Mouse (Mus musculus) lung, postnatal 0 days (tissue): ENCODE results near the gene Usp26. TPM values are rescaled to one million over a fixed set of nuclear protein-coding genes. Genes with fewer than 3 reads are reported as not detected.

Experiments
- ATAC-seq: fragments of 200-750 bp; cut with Nextera tagmentation; 2 replicates; pipeline ENCODE4 v1.8.0; 2017; ENCODE audit warnings: moderate library complexity
- DNase-seq: peaks from one replicate; pipeline ENCODE4 v3.0.0-alpha.2; 2016; ENCODE audit warnings: low spot score
- H3K27ac ChIP-seq: fragments of 300-500 bp; sonication (generic); 2 replicates; pipeline ENCODE4 v1.5.1; 2014; ENCODE audit warnings: antibody characterized with exemption, mild to moderate bottlenecking, low read length, mixed read lengths
- H3K27me3 ChIP-seq: fragments of 300-500 bp; sonication (generic); replicated peaks from 2 replicates; pipeline ENCODE4 v1.6.1; 2014; ENCODE audit warnings: low read length, mixed read lengths; ENCODE audit not compliant: insufficient read depth
- H3K36me3 ChIP-seq: fragments of 300-500 bp; sonication (generic); 2 replicates; pipeline ENCODE4 v1.6.1; 2014; ENCODE audit warnings: low read length, mixed read lengths; ENCODE audit not compliant: insufficient read depth
- H3K4me1 ChIP-seq: fragments of 300-500 bp; sonication (generic); 2 replicates; pipeline ENCODE4 v1.6.1; 2014; ENCODE audit warnings: antibody characterized with exemption, low read depth, low read length, mixed read lengths; ENCODE audit not compliant: insufficient read depth
- H3K4me2 ChIP-seq: fragments of 300-500 bp; sonication (generic); replicated peaks from 2 replicates; pipeline ENCODE4 v1.6.1; 2014; ENCODE audit warnings: low read depth, mild to moderate bottlenecking, low read length, moderate library complexity, mixed read lengths
- H3K4me3 ChIP-seq: fragments of 300-500 bp; sonication (generic); 2 replicates; pipeline ENCODE4 v1.5.1; 2014; ENCODE audit warnings: low read depth, low read length
- H3K9ac ChIP-seq: fragments of 300-500 bp; sonication (generic); replicated peaks from 2 replicates; pipeline ENCODE4 v1.6.1; 2014; ENCODE audit warnings: low read depth, mild to moderate bottlenecking
- H3K9me3 ChIP-seq: fragments of 300-500 bp; sonication (generic); 2 replicates; pipeline ENCODE4 v1.6.1; 2016; ENCODE audit warnings: low read length, mixed read lengths
- CTCF ChIP-seq: IDR thresholded peaks from 2 replicates; pipeline ENCODE4 v1.5.1; 2016; ENCODE audit warnings: antibody characterized with exemption, mild to moderate bottlenecking
- EP300 ChIP-seq: IDR thresholded peaks from 2 replicates; pipeline ENCODE4 v1.6.1; 2016; ENCODE audit warnings: antibody characterized with exemption, mild to moderate bottlenecking, control low read depth
- WGBS: fragments of 180-500 bp; shearing (Covaris S2); extraction: QIAGEN DNeasy Blood & Tissue Kit; methylation state at CpG from one replicate; pipeline ENCODE4 v1.1.7; 2014; 5-methylcytosine and 5-hydroxymethylcytosine counted together
- polyA plus RNA-seq: library from polyadenylated mRNA; unstranded; fragments of >200 nt; fragmentation: Nextera tagmentation; extraction: Ambion mirVana; gene quantifications from 2 replicates; pipeline ENCODE4 v1.2.1, GENCODE M21; 2015

Gene Usp26
- not detected in 2 replicates for polyA plus RNA-seq

GRCm38 (mm10) chrX:51801133-51801532 is at the start of gene Usp26:
Usp26 (minus strand) TSS chrX:51801233.
- Histone ChIP-seq H3K4me1 (no peaks in the 10 kb centered on the region), H3K27ac (no peak within 1 kb of the TSS), H3K9me3 (no peaks in the 10 kb centered on the region), H3K4me3 (no peak within 1 kb of the TSS), H3K36me3 (no peaks in the 10 kb centered on the region), H3K4me2 (no peak within 1 kb of the TSS), H3K9ac (no peak within 1 kb of the TSS), H3K27me3 (no peaks in the 10 kb centered on the region)
- DNase-seq (no peak), ATAC-seq (no peak)
- TF ChIP-seq EP300 = no peak
- no peak for TF ChIP-seq CTCF
- WGBS = 87% methylated on average over 6 of the region's 6 CpGs

DNA sequence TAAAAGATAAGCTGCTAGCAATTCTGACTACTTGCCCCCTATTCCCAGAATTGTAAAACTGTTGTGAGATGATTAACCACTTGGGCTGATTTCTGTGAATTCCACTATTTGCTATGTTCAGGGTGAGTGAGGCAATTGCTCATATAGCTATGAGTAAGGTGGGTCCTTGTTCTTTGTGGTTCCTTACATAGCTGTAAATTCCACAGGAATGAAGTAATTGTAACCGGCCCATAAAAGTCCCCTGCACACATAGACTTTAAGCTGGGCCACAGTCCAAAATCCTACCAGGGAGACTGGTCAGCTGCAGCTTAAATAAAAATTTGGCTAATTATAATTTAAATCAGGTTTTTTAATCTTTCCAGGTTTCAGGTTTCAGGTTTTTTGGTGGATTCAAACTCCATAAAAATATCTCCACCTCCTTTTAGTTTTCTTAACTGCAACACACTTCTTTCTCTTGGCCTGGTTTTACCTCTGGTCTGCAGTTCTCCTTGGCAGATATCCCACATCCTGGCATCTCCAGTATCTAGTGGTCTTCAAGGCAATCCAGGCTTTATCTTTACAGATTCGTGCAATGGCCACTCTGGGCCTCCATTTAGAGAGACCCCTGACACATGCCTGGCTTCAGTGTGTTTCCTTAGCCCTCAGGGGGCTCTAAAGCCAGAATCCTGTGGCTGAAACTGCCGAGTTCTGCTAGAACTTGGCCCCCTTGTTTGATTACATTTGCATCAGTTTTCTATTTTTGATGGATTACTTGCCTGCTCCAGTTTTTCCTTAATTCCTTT is 13.6 kb upstream of the Usp26 start:
- TF ChIP-seq EP300 (no peak), CTCF (no peak)
- H3K27me3 ChIP-seq = no peaks in the 10 kb centered on the region
- WGBS = 23% methylated on average over 3 of the region's 3 CpGs
- no peak overlapping the region for H3K27ac ChIP-seq
- H3K9me3 ChIP-seq = no peaks in the 10 kb centered on the region
- H3K4me2 ChIP-seq = no peak overlapping the region
- DNase-seq (peak; percentile 19), ATAC-seq (peak; percentile 40; the same call in 1 of the 2 replicates)
- H3K4me1 ChIP-seq = no peaks in the 10 kb centered on the region
- no peak overlapping the region for H3K9ac ChIP-seq
- H3K36me3 ChIP-seq = no peaks in the 10 kb centered on the region
- H3K4me3 ChIP-seq = no peak overlapping the region

- DNase-seq (peak; percentile 33), ATAC-seq (no peak)
- no peaks in the 10 kb centered on the region for H3K4me1 ChIP-seq
- no peaks in the 10 kb centered on the region for H3K9me3 ChIP-seq
- H3K27ac ChIP-seq = no peak overlapping the region
- no peak for TF ChIP-seq EP300
- TF ChIP-seq CTCF = peak; percentile 52
- H3K4me2 ChIP-seq = no peak overlapping the region
- H3K27me3 ChIP-seq = no peaks in the 10 kb centered on the region
- no peak overlapping the region for H3K4me3 ChIP-seq
- no peak overlapping the region for H3K9ac ChIP-seq
- H3K36me3 ChIP-seq = no peaks in the 10 kb centered on the region
- WGBS = 7% methylated on average over 1 of the region's 1 CpGs
These were observed 33.6 kb downstream of the Usp26 start for GRCm38 (mm10) chrX:51767457-51767856.

GRCm38 (mm10) chrX:51736450-51736849 is 64.6 kb downstream of the Usp26 start:
- Histone ChIP-seq H3K4me3 (no peak overlapping the region), H3K4me2 (no peak overlapping the region), H3K27ac (no peak overlapping the region), H3K4me1 (no peaks in the 10 kb centered on the region), H3K27me3 (no peaks in the 10 kb centered on the region), H3K36me3 (no peaks in the 10 kb centered on the region), H3K9me3 (no peaks in the 10 kb centered on the region), H3K9ac (no peak overlapping the region)
- DNase-seq (peak; percentile 62), ATAC-seq (no peak)
- 57% methylated on average over 2 of the region's 2 CpGs for WGBS
- peak; percentile 83 for TF ChIP-seq CTCF
- TF ChIP-seq EP300 = no peak

DNA sequence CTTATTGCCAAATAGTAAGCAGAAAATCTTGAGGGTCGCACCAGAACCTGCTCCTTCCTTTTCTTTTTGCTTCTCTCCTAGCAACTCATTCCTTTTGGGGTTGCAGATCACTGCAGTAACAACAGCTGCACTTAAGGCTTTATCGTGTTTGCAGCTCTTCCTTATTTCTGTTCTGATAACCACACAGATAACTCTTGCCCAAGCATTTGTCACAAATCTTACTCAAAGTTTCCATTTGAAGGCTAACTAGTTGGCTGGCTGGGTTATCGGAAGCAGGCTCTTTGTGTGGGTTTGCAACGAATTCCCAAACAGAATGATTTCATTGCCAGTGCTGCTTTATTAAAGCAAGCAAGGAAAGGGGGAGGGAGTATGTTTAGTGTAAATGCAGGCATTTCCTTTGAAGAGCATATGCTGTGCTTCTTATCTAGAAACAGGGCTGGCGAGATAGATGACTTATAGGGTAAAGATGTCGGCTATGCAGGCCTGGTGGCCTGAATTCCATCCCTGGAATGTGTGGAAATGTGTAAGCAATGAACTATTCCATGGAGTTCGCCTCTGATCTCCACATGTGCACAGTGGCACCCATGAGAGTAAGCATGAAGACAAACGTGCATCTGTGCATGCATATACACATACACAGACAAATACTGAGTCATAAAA is 86.8 kb downstream of the Usp26 start:
- Histone ChIP-seq H3K4me2 (no peak overlapping the region), H3K27ac (no peak overlapping the region), H3K4me1 (no peaks in the 10 kb centered on the region), H3K4me3 (no peak overlapping the region), H3K9ac (no peak overlapping the region), H3K36me3 (no peaks in the 10 kb centered on the region), H3K27me3 (no peaks in the 10 kb centered on the region), H3K9me3 (no peaks in the 10 kb centered on the region)
- WGBS = 40% methylated on average over 8 of the region's 8 CpGs
- DNase-seq (no peak), ATAC-seq (no peak)
- TF ChIP-seq CTCF (no peak), EP300 (no peak)

GRCm38 (mm10) chrX:51712996-51713395 is 88.0 kb downstream of the Usp26 start:
- no peaks in the 10 kb centered on the region for H3K4me1 ChIP-seq
- no peak for ATAC-seq
- H3K4me3 ChIP-seq = no peak overlapping the region
- H3K27ac ChIP-seq = no peak overlapping the region
- no peaks in the 10 kb centered on the region for H3K36me3 ChIP-seq
- TF ChIP-seq EP300 = no peak
- no peak for TF ChIP-seq CTCF
- WGBS = 73% methylated on average over 1 of the region's 1 CpGs
- H3K9me3 ChIP-seq = no peaks in the 10 kb centered on the region
- H3K9ac ChIP-seq = no peak overlapping the region
- H3K27me3 ChIP-seq = no peaks in the 10 kb centered on the region
- no peak for DNase-seq
- no peak overlapping the region for H3K4me2 ChIP-seq

Other genes starting within 250 kb of the Usp26 start
- 2.0 and 3.2 TPM in 2 replicates for gene Hs6st2, start 119.4 kb downstream of the Usp26 start, polyA plus RNA-seq
- gene 1700080O16Rik, start 171.5 kb upstream of the Usp26 start, polyA plus RNA-seq = 0.10 TPM in 1 of 2 replicates, not detected in the other